Mouse (Mus musculus) brain, embryonic 14.5 days (tissue): ENCODE data around the gene Ppp6r3.

Experiments
- CTCF ChIP-seq: fragments of 200-500 bp; IDR thresholded peaks from 2 replicates; pipeline ENCODE4 v1.5.1; 2012; ENCODE audit warnings: inconsistent platforms, mild to moderate bottlenecking, moderate library complexity, borderline replicate concordance; ENCODE audit not compliant: insufficient read depth, insufficient read length; ENCODE audit errors: extremely low read depth
- POLR2A ChIP-seq: fragments of 200-500 bp; IDR thresholded peaks from 2 replicates; pipeline ENCODE4 v1.6.1; 2012; ENCODE audit warnings: mild to moderate bottlenecking, inconsistent platforms, borderline replicate concordance; ENCODE audit not compliant: poor library complexity, insufficient read depth, insufficient read length, severe bottlenecking; ENCODE audit errors: extremely low read depth

DNA sequence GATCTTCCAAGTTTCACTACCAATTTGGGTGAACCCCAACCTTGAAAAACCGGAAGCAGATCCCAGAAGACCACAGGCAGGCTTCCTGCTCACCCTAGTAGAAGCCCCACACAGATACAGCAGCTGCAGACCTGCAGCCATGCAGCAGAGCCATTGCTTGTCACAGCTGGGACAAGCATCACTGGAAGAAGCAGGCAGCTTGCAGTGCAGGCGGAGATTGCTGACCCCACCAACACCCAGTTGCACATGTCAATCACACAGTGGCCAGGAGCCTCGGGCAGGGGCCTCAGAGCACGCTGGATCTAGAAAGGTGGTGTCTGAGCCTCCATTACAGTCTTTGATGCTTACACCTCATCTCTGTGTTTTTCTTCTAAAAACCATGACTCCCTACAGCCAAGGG, 141.4 kb downstream of the Ppp6r3 start:
- TF ChIP-seq CTCF: no peak
- no peak for TF ChIP-seq POLR2A
